8 mouse cellular contexts compared by ENCODE assay signal in the genomic region with DNA sequence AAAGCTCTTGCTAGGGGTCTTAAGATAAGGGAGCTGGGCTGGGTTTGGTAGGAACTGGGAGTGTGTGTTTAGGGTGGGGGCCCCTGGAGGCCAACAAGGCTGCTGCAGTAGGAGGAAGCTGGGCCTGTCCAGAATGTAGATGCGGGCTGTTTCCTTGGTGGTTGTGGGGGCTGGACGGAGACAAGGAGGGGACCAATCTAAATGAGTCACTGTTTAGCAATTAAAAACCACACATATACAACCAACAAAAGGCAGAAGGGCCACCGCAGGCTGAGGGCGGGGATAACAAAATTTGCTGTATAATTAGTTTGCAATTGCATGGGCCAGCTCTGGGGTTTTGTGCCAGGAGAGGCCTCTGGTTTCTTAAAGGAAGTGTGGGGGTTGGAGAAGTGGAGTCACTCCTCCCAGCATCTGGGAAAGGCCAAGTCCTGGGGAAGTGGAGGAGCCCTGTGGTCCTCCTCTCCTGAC. TPM values are rescaled to one million over a fixed set of nuclear protein-coding genes. Genes with fewer than 3 reads are reported as not detected.
DNase-seq lines count a peak whose midpoint lies in the region; ATAC-seq and TF ChIP-seq lines count a peak whose summit lies in the region.

No protein-coding gene starts in this region.

- H3K36me3 ChIP-seq in E14TG2a.4 (ENCODE audit: insufficient read depth, low read length) = peaks cover 49% of the 10 kb centered on the region
- H3K36me3 ChIP-seq in forebrain, embryonic 10.5 days (replicated peaks) = peaks cover 49% of the 10 kb centered on the region
- peaks cover 46% of the 10 kb centered on the region for H3K36me3 ChIP-seq in limb, embryonic 10.5 days

- peak; percentile 22; the same call in 1 of the 2 replicates for TF ChIP-seq CTCF in E14TG2a.4 (conservative IDR thresholded peaks at IDR 0.05; ENCODE audit: low read length)

- H3K27me3 ChIP-seq in E14TG2a.4 (ENCODE audit: insufficient read depth, low read length) = no peaks in the 10 kb centered on the region
- H3K27me3 ChIP-seq in forebrain, embryonic 10.5 days (ENCODE audit: poor library complexity, severe bottlenecking) = no peaks in the 10 kb centered on the region
- H3K27me3 ChIP-seq in limb, embryonic 10.5 days (ENCODE audit: low read depth, poor library complexity, severe bottlenecking) = no peaks in the 10 kb centered on the region

- WGBS in forebrain, embryonic 10.5 days = 5% methylated on average over 4 of the region's 4 CpGs
- WGBS in limb, embryonic 10.5 days = 11% methylated on average over 4 of the region's 4 CpGs

- H3K9me3 ChIP-seq in E14TG2a.4 (ENCODE audit: low read length) = no peaks in the 10 kb centered on the region
- no peaks in the 10 kb centered on the region for H3K9me3 ChIP-seq in forebrain, embryonic 10.5 days
- H3K9me3 ChIP-seq in limb, embryonic 10.5 days (replicated peaks) = no peaks in the 10 kb centered on the region

- peak overlapping the region; percentile 99 for H3K27ac ChIP-seq in forebrain, embryonic 10.5 days
- H3K27ac ChIP-seq in limb, embryonic 10.5 days = peak overlapping the region; percentile 96

- DNase-seq in B cell, adult 2 months = peak; percentile 62 to 65
- DNase-seq in forebrain, embryonic 10.5 days (ENCODE audit: extremely low spot score, low spot score) = no peak
- DNase-seq in heart, postnatal 4 days = peak; percentile 57
- DNase-seq in limb, embryonic 10.5 days (ENCODE audit: low spot score) = no peak
- no peak for DNase-seq in left cerebral cortex, postnatal 36 days (ENCODE audit: low spot score in 2 of 2)
- DNase-seq in right cerebral cortex, postnatal 10 days (ENCODE audit: low spot score in 2 of 2) = no peak

- intact Hi-C loops in left cerebral cortex, postnatal 36 days (cut with DNase I) = loop anchor here (5.0 kb wide), 1 partner anchor 52 kb away; no protein-coding TSS in a partner anchor

- peaks cover 59% of the 10 kb centered on the region for H3K4me1 ChIP-seq in E14TG2a.4 (replicated peaks; ENCODE audit: low read depth, low read length)
- peaks cover 81% of the 10 kb centered on the region for H3K4me1 ChIP-seq in forebrain, embryonic 10.5 days
- peaks cover 73% of the 10 kb centered on the region for H3K4me1 ChIP-seq in limb, embryonic 10.5 days

- peak; percentile 33 for ATAC-seq in megakaryocyte-erythroid progenitor cell, adult 5-6 weeks (replicated peaks; ENCODE audit: low FRiP score, low TSS enrichment, poor library complexity, severe bottlenecking)

- peak overlapping the region; percentile 92 for H3K4me3 ChIP-seq in E14TG2a.4 (replicated peaks; ENCODE audit: low read length)
- peak overlapping the region; percentile 96 for H3K4me3 ChIP-seq in forebrain, embryonic 10.5 days
- H3K4me3 ChIP-seq in limb, embryonic 10.5 days = peak overlapping the region; percentile 72

RNA-seq across cellular contexts. Expression of a gene that starts 2.6 kb away (rescaled TPM):
- 16.6 and 19.3 TPM in 2 replicates for polyA plus RNA-seq in forebrain, embryonic 10.5 days (2016; fragmentation: Nextera tagmentation; extraction: Ambion mirVana)
- total RNA-seq in heart, postnatal 4 days (2021) = 10 to 100 TPM; 50.1 to 53.8 TPM
- 13.0 and 15.2 TPM in 2 replicates for polyA plus RNA-seq in limb, embryonic 10.5 days (2016; fragmentation: Nextera tagmentation; extraction: Ambion mirVana)
- total RNA-seq in megakaryocyte-erythroid progenitor cell, adult 5-6 weeks (2014; fragmentation: Nextera tagmentation) = 20.8 and 22.3 TPM in 2 replicates
- total RNA-seq in megakaryocyte-erythroid progenitor cell, adult 5-6 weeks (2017) = 9.9 and 18.2 TPM in 2 replicates
- 100 to 1,000 TPM; 109 to 114 TPM for total RNA-seq in left cerebral cortex, postnatal 36 days (2021)

Comparison
In these comparisons a context has a peak if more than half of its experiments do, and no peak if none do; other contexts are left out.
1. DNase-seq: peak in B cell, adult 2 months (2 of 2) and heart, postnatal 4 days (single experiment); none in forebrain, embryonic 10.5 days (single experiment), limb, embryonic 10.5 days (single experiment), left cerebral cortex, postnatal 36 days (0 of 2) and right cerebral cortex, postnatal 10 days (0 of 2).
2. Peak in every context shown above with its lines, with median percentiles within 50 percentile points of each other: H3K4me3 ChIP-seq.